Mouse (Mus musculus) retina, postnatal 7 days (tissue): Measurements from ENCODE around the gene H2afx.
A peak's percentile ranks its signal among the peaks of the same experiment; 100 is the strongest.
"Not testable (repeated sequence)": the region's sequence is repeated elsewhere in the genome, so short reads cannot be mapped to it uniquely, and the experiment has no call there.

Experiments
- DNase-seq: peaks from one replicate; pipeline ENCODE4 v3.0.0-alpha.2; 2012; ENCODE audit warnings: low read depth, low spot score

H2afx gene

GRCm38 (mm10) chr9:44337436-44338169 lies 3.1 kb downstream of the H2afx start:
- no peak for DNase-seq

DNA sequence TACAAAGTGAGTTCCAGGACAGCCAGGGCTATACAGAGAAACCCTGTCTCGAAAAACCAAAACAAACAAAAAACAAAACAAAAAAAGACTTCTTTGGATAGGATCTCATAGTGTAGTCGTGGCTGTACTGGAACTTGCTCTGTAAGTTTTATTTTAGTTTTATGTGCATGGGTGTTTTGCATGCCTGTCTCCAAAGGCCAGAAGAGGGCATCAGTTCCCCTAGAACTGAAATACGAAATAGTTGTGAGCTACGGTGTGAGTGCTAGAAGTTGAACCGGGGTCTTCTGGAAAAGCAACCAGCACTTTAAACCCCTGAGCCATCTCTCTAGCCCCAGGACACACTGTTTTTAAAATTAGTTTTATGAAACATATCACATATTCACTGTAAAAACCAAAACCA lies 4.1 kb downstream of the H2afx start:
- DNase-seq = no peak

- DNase-seq = no peak
These were observed 7.0 kb downstream of the H2afx start for GRCm38 (mm10) chr9:44341487-44341886.

DNA sequence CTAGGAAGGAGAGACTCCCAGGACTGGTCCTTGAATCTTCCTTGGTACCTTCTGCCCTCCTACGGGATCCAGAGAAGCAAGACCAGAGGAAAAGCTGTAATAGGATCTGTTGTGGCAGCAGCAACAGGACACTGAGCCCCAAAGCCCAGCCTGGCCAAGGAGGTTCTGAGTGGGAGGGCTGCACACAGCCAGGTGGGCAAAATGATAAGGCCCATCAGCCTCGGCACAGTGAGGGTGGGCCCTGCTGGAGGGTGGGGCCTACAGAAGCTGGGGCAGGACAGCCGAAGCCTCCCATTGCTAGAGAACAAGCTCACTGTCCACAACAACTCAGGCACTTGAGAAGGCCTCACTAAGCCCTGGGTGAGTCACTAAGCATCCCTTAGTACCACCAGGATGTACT lies 7.7 kb downstream of the H2afx start:
- DNase-seq = no peak

GRCm38 (mm10) chr9:44342605-44343004 lies 8.1 kb downstream of the H2afx start:
- DNase-seq = no peak

DNA sequence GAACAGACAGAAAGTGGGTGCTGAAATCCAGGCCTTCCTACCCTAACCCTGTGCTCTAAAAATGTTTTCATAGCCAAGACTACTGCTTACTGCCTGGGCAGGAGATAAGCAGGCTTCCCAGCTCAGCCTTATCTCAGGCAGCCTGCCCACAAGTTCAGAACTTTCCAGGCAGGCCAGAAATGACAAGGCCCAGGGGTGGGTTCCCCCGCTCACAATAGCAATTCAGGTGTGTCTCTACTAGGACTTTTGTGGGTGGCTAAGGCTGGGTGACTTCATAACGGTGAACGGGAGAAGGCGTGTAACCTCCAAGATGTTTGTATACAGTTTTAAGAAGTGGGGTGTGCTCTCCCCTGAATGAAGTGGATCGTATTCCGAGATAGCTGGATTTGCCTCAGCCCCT lies 8.8 kb downstream of the H2afx start:
- no peak for DNase-seq

GRCm38 (mm10) chr9:44343781-44344421 lies 9.4 kb downstream of the H2afx start, which contains the start of gene Hmbs:
Gene Hmbs, minus strand, starts transcription at chr9:44344228.
- DNase-seq = peak; percentile 80

DNA sequence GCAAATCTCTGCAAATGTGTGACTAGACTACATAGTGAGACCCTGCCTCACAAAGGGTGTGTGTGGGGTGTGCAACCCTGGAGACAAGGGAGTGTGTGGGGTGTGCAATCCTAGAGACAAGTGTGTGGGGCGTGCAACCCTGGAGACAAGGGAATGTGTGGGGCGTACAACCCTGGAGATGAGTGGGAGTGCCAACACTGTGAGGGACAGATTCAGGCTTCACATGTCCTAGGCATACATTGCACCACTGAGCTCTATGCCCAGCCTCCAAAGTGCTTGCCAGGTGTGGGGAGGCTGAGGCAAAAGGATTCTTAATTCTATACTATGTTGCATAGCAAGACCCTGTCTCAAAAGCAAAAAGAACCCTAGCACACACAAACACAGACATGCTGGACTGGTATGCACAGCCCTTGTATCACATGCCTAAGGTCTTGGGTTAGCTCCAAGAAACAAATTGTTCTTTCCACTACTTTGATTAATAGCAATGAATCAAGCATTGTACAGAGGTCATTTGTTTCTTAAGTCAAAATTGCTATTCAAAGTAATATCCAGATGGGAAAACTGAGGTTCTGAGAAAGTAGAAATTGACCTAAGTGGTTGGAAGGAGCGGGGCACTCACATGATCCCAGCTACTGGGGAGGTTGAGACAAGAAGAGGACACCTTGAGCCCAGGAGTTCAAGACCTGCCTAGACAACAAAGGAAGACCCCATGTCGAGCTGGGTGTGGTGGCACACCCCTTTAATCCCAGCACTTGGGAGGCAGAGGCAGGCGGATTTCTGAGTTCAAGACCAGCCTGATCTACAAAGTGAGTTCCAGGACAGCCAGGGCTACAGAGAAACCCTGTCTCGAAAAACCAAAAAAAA lies 11.3 kb downstream of the H2afx start:
- no peak for DNase-seq

- DNase-seq = no peak
These were observed 12.7 kb downstream of the H2afx start for GRCm38 (mm10) chr9:44347166-44347565.

GRCm38 (mm10) chr9:44347621-44348020 lies 13.1 kb downstream of the H2afx start:
- DNase-seq = no peak

DNA sequence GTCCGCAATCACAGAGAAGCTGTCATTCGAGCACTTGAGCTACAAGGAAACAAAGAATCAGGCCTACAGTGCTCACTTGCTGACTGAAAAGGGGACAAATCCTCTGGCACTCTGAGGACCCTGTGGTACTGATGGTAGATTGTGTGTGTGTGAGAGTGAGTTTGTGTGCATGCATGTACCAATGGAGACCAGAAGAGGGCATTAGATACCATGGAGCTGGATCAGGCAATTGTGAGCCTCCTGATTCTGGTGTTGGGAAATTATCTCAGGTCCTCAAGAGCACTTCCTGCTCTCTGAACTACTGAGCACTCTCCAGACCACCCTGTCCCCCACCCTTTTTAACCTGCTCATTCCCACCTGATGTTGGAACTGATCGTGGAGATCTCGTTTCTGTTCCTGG lies 14.1 kb downstream of the H2afx start:
- DNase-seq = no peak

- no peak for DNase-seq
These were observed 16.9 kb downstream of the H2afx start for GRCm38 (mm10) chr9:44351396-44351795.

GRCm38 (mm10) chr9:44352337-44352736 lies 17.8 kb downstream of the H2afx start:
- DNase-seq = no peak

DNA sequence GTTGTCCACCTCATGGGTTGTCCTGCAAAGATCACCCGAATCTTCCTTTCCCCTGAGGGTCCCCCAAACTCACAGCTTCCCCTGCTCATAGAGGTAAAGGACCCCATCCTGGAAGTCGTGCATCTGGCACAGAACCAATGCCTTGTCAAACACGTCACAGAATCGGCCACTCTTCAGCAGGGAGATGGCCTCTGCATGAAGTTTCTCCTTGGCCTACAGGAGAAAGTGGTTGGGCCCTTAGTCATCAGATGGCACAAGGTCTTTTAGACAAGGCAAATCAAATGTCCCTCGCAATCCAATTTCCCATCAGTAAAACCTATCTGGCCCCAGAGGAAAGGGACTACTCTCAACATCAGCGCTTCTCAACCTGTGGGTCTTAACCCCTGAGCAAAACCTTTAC lies 18.6 kb downstream of the H2afx start:
- DNase-seq = no peak

GRCm38 (mm10) chr9:44357207-44357606 lies 22.7 kb downstream of the H2afx start:
- no peak for DNase-seq

- peak; percentile 94 for DNase-seq
These were observed 26.9 kb downstream of the H2afx start, which contains the start of gene Vps11 for GRCm38 (mm10) chr9:44361190-44361917. Gene Vps11, minus strand, starts transcription at chr9:44361670.

- DNase-seq = not testable (repeated sequence)
These were observed 27.4 kb downstream of the H2afx start for GRCm38 (mm10) chr9:44361931-44362330.

- no peak for DNase-seq
These were observed 30.0 kb downstream of the H2afx start for GRCm38 (mm10) chr9:44364480-44364879.

DNA sequence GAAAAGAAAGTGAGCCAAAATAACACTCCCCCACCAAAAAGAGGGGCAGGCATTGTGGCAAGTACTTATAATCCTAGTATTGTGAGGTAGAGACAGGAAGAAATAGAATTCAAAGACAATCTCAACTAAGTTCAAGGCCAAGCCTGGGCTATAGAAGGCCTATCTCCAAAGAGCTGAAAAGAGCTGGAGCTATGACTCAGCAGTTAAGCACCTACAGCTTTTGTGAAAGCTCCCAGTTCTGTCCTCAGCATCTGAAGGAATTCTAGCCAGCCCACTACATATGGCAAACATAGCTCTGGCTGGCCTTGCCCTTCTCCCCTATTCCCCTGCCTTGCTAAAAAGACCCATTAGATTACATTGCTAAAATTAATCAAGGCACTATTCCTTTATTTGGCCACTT lies 38.9 kb downstream of the H2afx start:
- DNase-seq = no peak

DNA sequence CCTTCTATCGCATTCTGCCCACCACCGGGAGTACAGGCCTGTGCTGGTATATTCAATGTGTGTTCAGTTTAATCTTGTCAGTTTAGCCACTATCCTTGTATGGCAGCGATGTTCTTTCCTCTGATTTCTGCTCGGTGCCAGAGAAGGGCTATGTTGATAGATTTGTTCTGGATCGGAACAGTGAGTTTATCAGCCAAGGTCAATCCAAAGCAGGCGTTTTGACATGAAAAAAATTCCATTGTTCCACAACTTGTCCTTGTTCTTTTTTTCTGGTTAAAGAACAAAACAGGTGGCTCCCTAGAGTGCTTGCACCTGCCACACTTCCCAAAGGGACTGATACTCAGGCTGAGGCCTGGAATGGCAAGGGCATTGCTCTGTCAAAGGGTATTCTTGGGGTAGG lies 41.6 kb downstream of the H2afx start:
- DNase-seq = no peak

GRCm38 (mm10) chr9:44377335-44377734 lies 42.8 kb downstream of the H2afx start:
- not testable (repeated sequence) for DNase-seq
